Mouse (Mus musculus) E14TG2a.4 (cell line): ENCODE results near the gene Sdk2.

ENCODE experiments used
- H3K27me3 ChIP-seq: 2 replicates; pipeline ENCODE4 v1.6.1; 2014; ENCODE audit warnings: low read length, control low read depth; ENCODE audit not compliant: insufficient read depth
- H3K36me3 ChIP-seq: 2 replicates; pipeline ENCODE4 v1.6.1; 2014; ENCODE audit warnings: low read length, control low read depth; ENCODE audit not compliant: insufficient read depth
- H3K4me1 ChIP-seq: replicated peaks from 2 replicates; pipeline ENCODE4 v1.6.1; 2014; ENCODE audit warnings: low read depth, low read length, control low read depth
- H3K4me3 ChIP-seq: replicated peaks from 2 replicates; pipeline ENCODE4 v1.5.1; 2014; ENCODE audit warnings: mild to moderate bottlenecking, low read length
- H3K9me3 ChIP-seq: 2 replicates; pipeline ENCODE4 v1.6.1; 2014; ENCODE audit warnings: low read length, control low read depth
- CTCF ChIP-seq: conservative IDR thresholded peaks from 2 replicates; pipeline ENCODE4 v1.5.1; 2014; ENCODE audit warnings: low read length
- NANOG ChIP-seq: IDR thresholded peaks from 2 replicates; pipeline ENCODE4 v1.6.1; 2014; ENCODE audit warnings: borderline replicate concordance, low read length, mixed read lengths
- POU5F1 ChIP-seq: IDR thresholded peaks from 2 replicates; pipeline ENCODE4 v1.6.1; 2014; ENCODE audit warnings: low read length, borderline replicate concordance

Gene Sdk2

DNA sequence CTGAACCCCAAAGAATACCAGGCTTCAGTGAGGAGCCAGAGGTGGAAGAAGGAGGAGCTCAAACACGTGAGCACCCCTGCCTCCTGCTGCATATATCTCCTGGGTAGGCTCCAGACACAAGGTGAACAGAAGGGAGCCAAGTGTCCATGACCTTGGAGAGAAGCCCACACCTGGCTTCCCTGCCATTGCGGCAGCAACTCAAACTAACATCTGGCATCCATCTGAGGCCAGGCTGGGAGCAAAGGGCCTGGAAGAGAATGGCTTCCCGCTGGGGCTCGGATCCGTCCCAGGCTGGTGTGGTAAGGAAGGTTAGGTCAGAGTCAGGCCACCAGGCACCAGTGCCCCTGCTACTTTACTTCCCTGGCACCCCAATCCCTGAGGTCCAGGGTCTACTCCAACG lies 338.9 kb downstream of the Sdk2 start:
- TF ChIP-seq NANOG, result no peak
- TF ChIP-seq CTCF, result no peak
- no peak for TF ChIP-seq POU5F1
- Histone ChIP-seq H3K9me3 (no peaks in the 10 kb centered on the region), H3K27me3 (peaks cover 7% of the 10 kb centered on the region), H3K4me1 (peaks cover 88% of the 10 kb centered on the region), H3K36me3 (peaks cover 73% of the 10 kb centered on the region), H3K4me3 (peak overlapping the region; percentile 48; the same call in 1 of the 2 replicates)

DNA sequence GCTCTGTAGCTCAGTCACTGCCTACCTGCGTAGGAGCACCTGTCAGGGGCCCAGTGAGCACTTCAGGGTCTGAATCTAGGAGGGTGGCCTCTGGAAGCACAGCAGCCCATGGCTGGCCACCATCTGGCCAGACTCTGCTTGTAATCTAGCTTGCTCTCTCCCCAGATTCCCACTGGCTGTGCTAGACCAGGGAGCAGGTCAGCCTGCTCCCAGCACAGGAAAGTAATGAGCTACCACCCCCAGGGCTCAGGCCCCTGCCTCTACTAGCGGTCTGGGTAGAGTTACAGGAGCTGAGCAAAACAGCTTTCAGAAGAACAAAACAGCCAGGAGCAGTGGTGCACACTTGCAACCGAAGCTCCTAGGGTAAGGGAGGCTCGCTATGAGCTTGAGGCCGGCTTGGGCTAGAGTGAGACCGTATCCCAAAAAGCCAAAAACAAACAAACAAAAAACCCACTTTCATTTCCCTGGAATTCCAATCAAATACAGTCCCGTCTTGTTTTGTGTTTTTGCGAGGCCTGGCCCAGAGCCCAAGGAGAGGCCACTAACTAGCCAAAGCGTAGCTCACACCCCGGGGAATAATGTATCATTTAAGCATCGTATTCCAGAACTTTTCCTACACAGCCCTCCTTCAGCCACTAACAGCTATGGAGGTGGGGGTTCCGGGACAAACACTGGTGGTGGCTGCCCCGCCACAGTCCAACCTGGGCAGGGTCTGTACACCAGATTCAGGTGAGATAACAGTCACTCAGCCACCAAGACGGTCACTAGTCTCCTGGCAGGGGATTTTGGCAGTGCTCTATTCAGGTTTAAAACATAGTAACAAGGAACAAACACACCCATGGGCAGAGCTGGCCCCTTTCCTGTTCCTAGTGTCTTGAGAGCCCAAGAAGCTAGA lies 339.6 kb downstream of the Sdk2 start:
- Histone ChIP-seq H3K4me3 (no peak overlapping the region), H3K36me3 (peaks cover 65% of the 10 kb centered on the region), H3K4me1 (peaks cover 88% of the 10 kb centered on the region), H3K9me3 (no peaks in the 10 kb centered on the region), H3K27me3 (peaks cover 12% of the 10 kb centered on the region)
- TF ChIP-seq CTCF, result no peak
- TF ChIP-seq POU5F1, result no peak
- no peak for TF ChIP-seq NANOG
